Mouse (Mus musculus): ENCODE data around the gene Ocel1.
"Not testable (repeated sequence)": the region's sequence is repeated elsewhere in the genome, so short reads cannot be mapped to it uniquely, and the experiment has no call there.

The Ocel1 gene

DNA sequence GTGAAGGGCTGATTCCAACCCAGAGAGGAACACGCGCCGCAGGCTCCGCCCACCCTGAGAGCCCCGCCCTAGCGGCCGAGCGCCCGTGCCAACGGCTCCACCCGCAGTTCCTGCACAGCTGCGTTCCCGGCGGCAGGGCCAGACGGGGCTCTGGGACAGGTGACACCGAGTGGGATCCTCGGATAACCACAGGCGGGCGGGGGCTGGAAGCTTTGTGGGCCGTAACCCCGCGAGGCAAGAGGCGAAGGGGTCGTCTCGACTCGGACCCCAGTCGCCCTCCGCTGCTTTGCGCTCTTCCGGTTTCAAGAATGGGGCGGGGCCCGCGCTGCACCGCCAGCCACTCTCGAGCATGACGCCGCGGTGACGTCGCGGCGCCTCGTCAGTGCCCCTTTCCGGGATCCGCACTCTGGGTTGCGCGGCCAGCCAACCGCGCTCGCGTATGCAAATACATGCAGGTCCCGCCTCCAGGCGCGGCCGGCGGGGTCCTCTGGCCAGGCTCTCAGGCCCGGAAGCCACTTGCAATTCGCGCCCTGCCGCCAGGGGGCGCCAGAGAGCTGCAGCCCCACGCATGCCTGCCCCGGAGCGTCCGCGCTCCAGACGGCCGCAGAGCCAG is at the start of gene Ocel1:
Gene Ocel1 (plus strand): TSS at position 63 of the 613 bp plus-strand sequence.
- peak; percentile 97 to 99 for DNase-seq (ENCODE audit: low spot score in 2 of 2)

GRCm38 (mm10) chr8:71322939-71323338 is 48.2 kb upstream of the Ocel1 start:
- no peak for DNase-seq (ENCODE audit: low spot score in 2 of 2)

GRCm38 (mm10) chr8:71324848-71325247 is 46.2 kb upstream of the Ocel1 start:
- DNase-seq (ENCODE audit: low spot score in 2 of 2): peak in 1 of 2 experiments; percentile 50

DNA sequence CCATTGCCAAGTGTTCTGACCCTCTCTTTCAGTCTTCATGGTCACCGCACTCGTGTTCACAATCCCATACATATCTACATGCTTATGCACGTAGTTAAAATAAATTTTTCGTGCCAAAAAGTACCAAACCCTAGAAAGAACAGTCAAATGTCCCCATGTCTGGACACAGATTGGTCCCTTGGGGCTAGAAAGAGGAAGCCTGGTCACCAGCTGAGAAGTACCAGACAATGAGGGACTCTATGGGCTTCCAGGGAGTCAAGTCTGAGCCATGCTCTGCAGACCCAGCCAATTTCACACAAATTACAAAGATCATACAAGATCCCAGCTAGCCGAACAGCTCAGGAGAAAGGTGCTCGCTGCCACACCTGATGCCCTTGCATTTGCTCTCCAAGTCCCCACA is 33.3 kb upstream of the Ocel1 start:
- not testable (repeated sequence) for DNase-seq (ENCODE audit: low spot score in 2 of 2)

DNA sequence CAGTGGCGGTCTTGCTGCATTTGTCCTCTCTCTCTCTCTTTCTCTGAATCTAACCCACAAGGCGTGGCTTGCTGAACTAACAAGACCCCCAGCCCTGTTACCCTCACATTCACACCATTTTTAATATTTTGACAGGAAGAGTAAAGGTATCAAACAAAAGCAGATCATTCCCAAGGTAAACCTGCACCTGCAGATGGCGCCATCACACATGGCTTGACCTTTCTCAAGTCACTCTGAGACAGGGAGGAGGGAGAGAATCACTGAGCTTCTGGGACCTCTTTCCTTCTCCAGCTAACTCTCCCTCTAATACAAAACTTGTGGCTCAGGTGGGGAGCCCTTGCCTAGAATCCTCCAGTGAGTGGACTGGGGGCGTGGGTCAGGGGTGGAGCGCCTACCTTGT is 30.5 kb upstream of the Ocel1 start:
- DNase-seq (ENCODE audit: low spot score in 2 of 2): peak; percentile 18 to 70

GRCm38 (mm10) chr8:71346581-71346980 is 24.5 kb upstream of the Ocel1 start:
- no peak for DNase-seq (ENCODE audit: low spot score in 2 of 2)

DNA sequence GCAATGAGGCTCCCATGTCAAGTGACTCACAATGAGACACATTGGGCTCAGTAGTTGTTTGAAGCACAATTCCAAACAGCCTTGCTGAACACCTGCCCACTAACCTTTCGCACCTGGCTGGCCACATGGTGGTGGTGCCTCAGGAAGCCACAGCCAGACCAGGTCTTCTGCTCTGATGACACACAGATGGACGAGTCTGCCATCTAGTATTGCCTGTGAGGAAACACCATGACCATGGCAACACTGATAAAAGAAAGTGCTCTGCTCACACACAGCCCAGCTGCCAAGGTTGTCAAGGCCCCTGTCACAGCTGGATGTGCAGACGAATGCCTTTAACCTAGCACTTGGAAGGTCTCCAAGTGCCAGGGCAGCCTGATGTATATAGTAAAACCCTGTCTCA is 20.0 kb upstream of the Ocel1 start:
- DNase-seq (ENCODE audit: low spot score in 2 of 2): no peak

DNA sequence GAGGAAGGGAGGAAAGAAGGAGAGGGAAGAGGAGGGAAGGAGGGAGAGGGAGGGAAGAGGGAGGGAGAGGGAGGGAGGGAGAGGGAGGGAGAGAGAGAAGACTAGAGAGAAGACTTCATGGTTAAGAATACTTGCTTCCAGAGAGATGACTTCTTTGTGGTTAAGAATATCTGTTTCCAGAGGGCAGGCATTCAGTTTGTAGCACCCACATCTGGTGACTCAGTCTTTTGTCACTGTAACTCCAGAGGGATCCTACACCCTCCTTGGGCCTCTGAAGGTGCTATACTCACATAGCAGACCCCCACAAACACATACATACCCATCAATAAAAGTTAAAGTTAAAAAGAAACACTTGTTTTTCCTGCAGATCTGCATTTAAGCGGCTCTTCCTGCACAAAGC is 19.6 kb upstream of the Ocel1 start:
- no peak for DNase-seq (ENCODE audit: low spot score in 2 of 2)

DNA sequence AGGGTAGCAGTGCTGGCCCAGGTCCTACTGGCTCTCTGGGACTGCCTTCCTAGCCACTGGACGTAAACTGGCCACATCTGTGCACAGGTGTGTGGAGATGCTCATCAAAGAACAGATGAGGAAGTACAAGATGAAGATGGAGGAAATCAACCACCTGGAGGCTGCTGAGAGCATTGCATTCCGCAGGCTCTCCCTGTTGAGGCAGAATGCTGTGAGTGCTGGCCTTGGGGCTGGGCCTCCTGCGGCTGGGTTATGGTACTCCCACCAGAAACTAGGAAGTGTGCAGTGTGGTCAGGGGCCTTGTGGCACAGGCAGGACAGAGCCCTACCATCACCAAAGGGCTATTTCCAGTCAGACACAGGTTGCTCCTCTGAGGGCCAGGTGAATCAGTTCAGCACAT is 13.1 kb upstream of the Ocel1 start:
- DNase-seq (ENCODE audit: low spot score in 2 of 2): no peak

GRCm38 (mm10) chr8:71366771-71367528 is 4.1 kb upstream of the Ocel1 start, which contains the start of gene Use1:
Gene Use1 (plus strand): TSS chr8:71366848.
- peak; percentile 93 for DNase-seq (ENCODE audit: low spot score in 2 of 2)

- no peak for DNase-seq (ENCODE audit: low spot score in 2 of 2)
Observed at GRCm38 (mm10) chr8:71367529-71368176, 3.4 kb upstream of the Ocel1 start.

DNA sequence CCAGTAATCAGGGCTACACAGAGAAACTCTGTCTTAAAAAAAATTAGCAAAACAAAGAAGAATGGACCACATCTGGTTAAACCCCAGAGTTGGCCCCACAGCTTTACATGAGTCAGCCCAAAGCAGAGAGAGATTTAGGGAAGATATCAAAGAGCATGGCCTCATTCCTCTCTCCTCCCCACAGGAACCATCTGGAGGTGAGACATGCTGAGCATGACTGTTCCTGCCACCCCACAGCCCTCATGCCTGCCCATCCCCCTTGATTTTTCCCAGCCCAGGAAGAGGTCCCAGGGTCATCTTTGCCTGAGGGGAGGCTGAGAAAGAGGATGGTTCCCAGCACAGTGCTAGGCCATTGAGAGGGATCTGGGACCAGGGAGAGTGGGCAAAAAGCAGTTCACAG is 2.7 kb upstream of the Ocel1 start:
- no peak for DNase-seq (ENCODE audit: low spot score in 2 of 2)

DNA sequence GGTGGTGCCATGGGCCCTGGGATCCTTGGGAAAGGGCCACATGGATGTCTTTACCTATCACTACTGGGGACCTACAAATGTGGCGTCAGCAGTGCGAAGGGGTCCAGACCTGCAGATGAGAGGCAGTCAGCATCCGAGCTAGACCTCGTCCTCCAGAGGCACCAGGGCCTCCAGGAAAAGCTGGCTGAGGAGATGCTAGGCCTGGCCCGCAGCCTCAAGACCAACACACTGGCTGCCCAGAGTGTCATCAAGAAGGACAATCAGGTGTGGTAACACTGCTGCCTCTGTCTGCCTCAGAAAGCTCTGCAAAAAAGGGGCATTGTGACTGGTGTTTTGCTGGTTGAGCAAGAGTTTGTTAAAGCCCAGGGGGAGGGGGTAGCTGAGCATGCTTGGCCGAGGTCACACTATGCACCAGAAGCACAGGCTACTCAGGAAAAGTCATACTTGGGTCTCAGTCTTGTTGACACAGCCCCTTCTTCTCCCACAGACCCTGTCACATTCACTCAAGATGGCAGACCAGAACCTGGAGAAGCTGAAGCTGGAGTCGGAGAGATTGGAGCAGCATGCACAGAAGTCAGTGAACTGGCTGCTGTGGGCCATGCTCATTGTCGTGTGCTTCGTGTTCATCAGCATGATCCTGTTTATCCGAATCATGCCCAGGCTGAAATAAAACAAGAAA is 1.9 kb upstream of the Ocel1 start:
- no peak for DNase-seq (ENCODE audit: low spot score in 2 of 2)

DNA sequence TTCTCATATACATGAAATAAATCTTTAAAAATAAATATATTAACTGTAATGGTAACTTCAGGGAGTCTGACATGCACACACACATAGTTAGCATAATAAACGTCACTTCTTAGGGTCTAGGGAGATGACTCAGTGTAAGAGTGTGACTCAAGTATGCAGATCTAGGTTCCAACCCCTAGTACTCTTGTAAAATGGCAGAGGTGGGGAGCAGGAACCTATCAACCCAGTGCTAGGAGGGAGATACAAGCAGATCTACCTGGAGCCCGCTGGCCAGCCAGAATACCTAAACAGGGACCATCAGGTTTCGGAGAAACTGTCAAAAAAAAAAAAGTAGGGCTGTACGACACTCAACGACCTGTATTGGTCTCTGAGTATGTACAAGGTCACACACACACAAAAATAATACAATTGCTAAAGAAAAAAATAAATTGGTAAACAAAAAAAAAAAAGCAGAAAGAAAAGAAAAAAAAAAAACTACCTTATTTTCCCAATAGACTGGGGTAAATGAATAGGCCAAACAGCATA is 325 bp upstream of the Ocel1 start:
- DNase-seq (ENCODE audit: low spot score in 2 of 2): no peak

- DNase-seq (ENCODE audit: low spot score in 2 of 2): no peak
Observed at GRCm38 (mm10) chr8:71372427-71372826, 1.3 kb downstream of the Ocel1 start.

GRCm38 (mm10) chr8:71373000-71373399 is 1.9 kb downstream of the Ocel1 start:
- no peak for DNase-seq (ENCODE audit: low spot score in 2 of 2)

GRCm38 (mm10) chr8:71374616-71375206 is 3.6 kb downstream of the Ocel1 start:
- peak in 1 of 2 experiments; percentile 50 for DNase-seq (ENCODE audit: low spot score in 2 of 2)

- DNase-seq (ENCODE audit: low spot score in 2 of 2): peak in 1 of 2 experiments; percentile 70
Observed at GRCm38 (mm10) chr8:71375581-71376422, 4.7 kb downstream of the Ocel1 start.

DNA sequence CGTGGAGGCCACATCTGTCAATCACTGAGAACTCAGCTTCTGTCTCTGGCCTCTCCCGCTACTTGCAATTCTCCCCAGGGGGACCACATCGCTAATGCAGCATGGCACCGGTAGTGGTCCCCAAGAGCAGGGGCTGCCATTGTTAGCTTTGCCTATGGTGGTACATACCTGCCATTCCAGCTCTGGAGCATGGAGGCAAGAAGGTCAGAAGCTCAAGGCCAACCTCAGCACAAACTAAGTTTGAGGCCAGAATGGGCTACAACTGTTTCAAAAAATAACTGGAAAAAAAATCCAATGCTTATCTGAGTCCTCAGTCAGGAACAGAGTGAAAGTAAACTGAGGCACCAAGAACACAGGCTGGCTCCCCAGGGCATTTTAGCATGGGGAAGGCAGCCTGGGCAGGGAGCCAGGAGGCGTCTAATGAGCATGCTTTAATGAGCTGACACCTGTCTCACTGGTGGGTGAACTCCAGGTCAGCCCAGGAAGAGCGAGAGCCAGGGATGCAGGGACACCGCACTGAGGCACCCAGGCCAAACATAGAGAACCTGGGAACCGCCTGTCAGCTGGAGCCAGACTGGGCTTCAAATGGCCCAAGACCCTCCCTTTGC is 5.4 kb downstream of the Ocel1 start:
- DNase-seq (ENCODE audit: low spot score in 2 of 2): no peak

DNA sequence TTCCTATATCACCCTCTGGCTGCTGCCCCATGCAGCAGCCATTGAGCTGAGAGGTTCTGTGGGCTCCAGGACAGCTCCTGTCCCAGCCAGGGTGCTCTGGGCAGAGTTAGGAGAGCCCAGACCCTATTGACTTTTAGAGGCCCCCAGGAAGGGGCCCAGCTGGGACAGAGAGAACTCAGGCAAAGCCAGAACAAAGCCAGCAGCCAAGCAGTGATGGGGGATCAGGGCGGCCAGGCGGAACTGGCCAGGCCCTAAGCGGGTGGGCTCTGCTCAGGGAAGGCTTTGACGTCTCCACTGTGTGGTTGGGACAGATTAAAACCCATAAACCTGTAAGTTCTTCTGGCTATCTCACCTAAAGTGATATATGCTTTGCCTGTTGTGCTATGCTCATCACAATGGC is 7.9 kb downstream of the Ocel1 start:
- no peak for DNase-seq (ENCODE audit: low spot score in 2 of 2)
